Comparison of ENCODE assay signal across 8 mouse cellular contexts in the genomic region with DNA sequence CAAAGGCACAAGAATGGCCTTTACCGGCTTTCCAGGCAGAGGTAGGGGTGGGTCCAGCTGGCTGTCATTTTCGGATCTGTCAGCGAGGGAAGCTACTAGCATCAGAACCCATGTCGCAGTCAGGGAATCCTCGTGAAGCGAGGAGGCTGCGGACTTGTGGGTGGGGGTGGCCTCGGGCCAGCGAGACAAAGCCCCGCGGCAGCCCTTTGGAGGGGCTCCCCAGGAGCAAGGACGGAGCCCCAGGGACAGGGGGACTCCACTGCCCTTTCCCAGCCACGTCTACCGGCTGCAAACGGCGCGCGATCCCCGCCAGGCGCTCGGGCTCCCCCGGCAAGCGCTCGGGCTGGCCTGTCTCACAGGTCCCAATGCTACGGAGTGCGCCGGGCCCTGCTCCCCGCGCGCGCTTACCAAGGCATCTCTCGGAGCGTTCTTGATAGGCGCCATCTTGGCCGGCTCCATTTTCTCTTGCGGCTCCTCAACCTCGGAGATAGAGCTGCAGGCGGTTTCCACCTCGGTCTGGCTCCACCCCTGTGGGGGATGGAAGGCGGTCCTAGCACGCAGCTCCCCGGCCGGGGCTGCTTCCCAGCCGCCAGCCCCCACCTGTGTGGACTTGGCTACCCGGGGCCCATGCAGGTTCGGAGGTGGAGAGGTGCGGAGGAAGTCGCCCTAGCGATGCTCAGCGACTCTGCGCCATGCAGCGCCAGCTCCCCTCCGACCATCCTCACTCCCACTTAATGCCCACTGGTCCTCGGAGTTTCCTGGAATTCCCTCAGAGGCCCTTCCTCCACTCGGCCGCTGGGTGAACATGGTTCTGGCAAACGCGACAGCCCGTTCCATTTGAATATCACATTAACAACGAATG. TPM values are rescaled to one million over a fixed set of nuclear protein-coding genes. Genes with fewer than 3 reads are reported as not detected.
DNase-seq lines count a peak whose midpoint lies in the region; ATAC-seq and TF ChIP-seq lines count a peak whose summit lies in the region.

No protein-coding gene starts in this region.

- peak overlapping the region; percentile 82 for H3K9ac ChIP-seq in hindbrain, postnatal 0 days (replicated peaks; ENCODE audit: low read length)

- H3K27me3 ChIP-seq in hindbrain, postnatal 0 days (ENCODE audit: insufficient read depth, low read length): no peaks in the 10 kb centered on the region

- DNase-seq in ZHBTc4 (ENCODE audit: low read depth, low spot score): peak; percentile 81
- DNase-seq in cerebellum, postnatal 4 days (ENCODE audit: low spot score in 2 of 2): peak; percentile 25 to 61
- peak; percentile 76 for DNase-seq in gastrocnemius, adult 2 months
- DNase-seq in hindbrain, postnatal 0 days (ENCODE audit: low spot score): peak; percentile 80
- DNase-seq in left cerebral cortex, adult 2 months (ENCODE audit: extremely low spot score in 1 of 2, low spot score in 2 of 2): peak; percentile 73 to 76
- DNase-seq in right cerebral cortex, adult 18-20 months: peak; percentile 83
- DNase-seq in urinary bladder, adult 2 months (ENCODE audit: low spot score): peak; percentile 45

- WGBS in hindbrain, postnatal 0 days: 32% methylated on average over 48 of the region's 60 CpGs
- WGBS in macrophage (ENCODE audit: missing documents): 28% methylated on average over 50 of the region's 60 CpGs

- H3K79me2 ChIP-seq in macrophage (ENCODE audit: inconsistent target): no peaks in the 10 kb centered on the region

- no peaks in the 10 kb centered on the region for H3K9me3 ChIP-seq in hindbrain, postnatal 0 days (ENCODE audit: low read length)

- H3K4me2 ChIP-seq in hindbrain, postnatal 0 days (ENCODE audit: low read depth, low read length): peak overlapping the region; percentile 54

- peak overlapping the region; percentile 72 for H3K4me3 ChIP-seq in gastrocnemius, adult 2 months
- H3K4me3 ChIP-seq in hindbrain, postnatal 0 days (ENCODE audit: low read length): peak overlapping the region; percentile 57
- H3K4me3 ChIP-seq in left cerebral cortex, adult 2 months: peak overlapping the region; percentile 66
- peak overlapping the region; percentile 22 for H3K4me3 ChIP-seq in macrophage (ENCODE audit: inconsistent target)

- H3K4me1 ChIP-seq in hindbrain, postnatal 0 days (ENCODE audit: insufficient read depth, low read length): no peaks in the 10 kb centered on the region

- H3K36me3 ChIP-seq in hindbrain, postnatal 0 days (ENCODE audit: insufficient read depth, low read length): no peaks in the 10 kb centered on the region
- H3K36me3 ChIP-seq in macrophage (ENCODE audit: inconsistent target): no peaks in the 10 kb centered on the region

- TF ChIP-seq CTCF in gastrocnemius, adult 2 months (IDR thresholded peaks at IDR 0.05): no peak
- TF ChIP-seq CTCF in hindbrain, postnatal 0 days (IDR thresholded peaks at IDR 0.05; ENCODE audit: low read depth): peak; percentile 37
- TF ChIP-seq CTCF in left cerebral cortex, adult 2 months (IDR thresholded peaks at IDR 0.05): peak; percentile 9; the same call in 1 of the 2 replicates

- peak overlapping the region; percentile 87 for H3K27ac ChIP-seq in gastrocnemius, adult 2 months
- peak overlapping the region; percentile 89 for H3K27ac ChIP-seq in hindbrain, postnatal 0 days
- H3K27ac ChIP-seq in left cerebral cortex, adult 2 months: peak overlapping the region; percentile 92
- no peak overlapping the region for H3K27ac ChIP-seq in macrophage

- peak; percentile 96 for ATAC-seq in hindbrain, postnatal 0 days

- intact Hi-C loops in gastrocnemius, adult 2 months (cut with DNase I): no loop called here
- intact Hi-C loops in left cerebral cortex, adult 2 months (cut with DNase I): no loop called here

RNA-seq across cellular contexts. Expression of gene Taf9b, which starts 1.6 kb away (rescaled TPM):
- 1 to 10 TPM; 8.2 to 8.4 TPM for total RNA-seq in gastrocnemius, adult 2 months (2021)
- 16.3 and 20.9 TPM in 2 replicates for total RNA-seq in hindbrain, postnatal 0 days (2014; rRNA removed)
- polyA plus RNA-seq in hindbrain, postnatal 0 days (2015; fragmentation: Nextera tagmentation; extraction: Ambion mirVana): 24.1 and 24.4 TPM in 2 replicates
- total RNA-seq in left cerebral cortex, adult 2 months (2021): 10 to 100 TPM; 21.5 to 22.4 TPM
- total RNA-seq in macrophage (2018; cell fraction: chromatin; rRNA removed): 1 to 10 TPM in 8 of 26 experiments, under 1 TPM in 13, not detected in 5; 0.30 to 2.9 (median 0.79) TPM
- 10 to 100 TPM in 12 of 26 experiments, 1 to 10 TPM in 14; 5.5 to 14.7 (median 9.1) TPM for total RNA-seq in macrophage (2018; cell fraction: cytosol; rRNA removed)
- 1 to 10 TPM in 24 of 26 experiments, under 1 TPM in 2; 0.76 to 7.2 (median 2.1) TPM for total RNA-seq in macrophage (2018; cell fraction: nucleus; rRNA removed)
- 11.9 to 22.7 TPM (median 13.2 TPM) in 3 replicates for polyA plus RNA-seq in macrophage (2018)
- 18.8 and 20.2 TPM in 2 replicates for polyA plus RNA-seq in urinary bladder, adult 2 months (2012; rRNA removed)

RNA-seq across cellular contexts. Expression of gene Pgk1, which starts 32.5 kb away (rescaled TPM):
- total RNA-seq in gastrocnemius, adult 2 months (2021): 1,000 to 10,000 TPM in 1 of 2 experiments, 100 to 1,000 TPM in 1; 915 to 1,167 TPM
- 246 and 254 TPM in 2 replicates for total RNA-seq in hindbrain, postnatal 0 days (2014; rRNA removed)
- 302 and 312 TPM in 2 replicates for polyA plus RNA-seq in hindbrain, postnatal 0 days (2015; fragmentation: Nextera tagmentation; extraction: Ambion mirVana)
- total RNA-seq in left cerebral cortex, adult 2 months (2021): 100 to 1,000 TPM; 408 to 481 TPM
- total RNA-seq in macrophage (2018; cell fraction: chromatin; rRNA removed): 10 to 100 TPM; 10.9 to 46.8 (median 20.4) TPM
- total RNA-seq in macrophage (2018; cell fraction: cytosol; rRNA removed): 100 to 1,000 TPM; 184 to 321 (median 261) TPM
- total RNA-seq in macrophage (2018; cell fraction: nucleus; rRNA removed): 100 to 1,000 TPM in 9 of 26 experiments, 10 to 100 TPM in 17; 54.4 to 191 (median 92.7) TPM
- 180 to 539 TPM (median 250 TPM) in 3 replicates for polyA plus RNA-seq in macrophage (2018)
- polyA plus RNA-seq in urinary bladder, adult 2 months (2012; rRNA removed): 158 and 166 TPM in 2 replicates

RNA-seq across cellular contexts. Expression of gene Fnd3c2, which starts 35.8 kb away (rescaled TPM):
- not detected for total RNA-seq in gastrocnemius, adult 2 months (2021)
- total RNA-seq in hindbrain, postnatal 0 days (2014; rRNA removed): not detected in 2 replicates
- not detected in 2 replicates for polyA plus RNA-seq in hindbrain, postnatal 0 days (2015; fragmentation: Nextera tagmentation; extraction: Ambion mirVana)
- total RNA-seq in left cerebral cortex, adult 2 months (2021): not detected
- total RNA-seq in macrophage (2018; cell fraction: chromatin; rRNA removed): not detected
- total RNA-seq in macrophage (2018; cell fraction: cytosol; rRNA removed): not detected
- not detected for total RNA-seq in macrophage (2018; cell fraction: nucleus; rRNA removed)
- polyA plus RNA-seq in macrophage (2018): not detected in 3 replicates
- polyA plus RNA-seq in urinary bladder, adult 2 months (2012; rRNA removed): not detected in 2 replicates

Comparison
In these comparisons a context has a peak if more than half of its experiments do, and no peak if none do; other contexts are left out.
1. H3K4me3 ChIP-seq: peak in every context shown above with its lines; median percentile 72 in gastrocnemius, adult 2 months; 66 in left cerebral cortex, adult 2 months; 57 in hindbrain, postnatal 0 days; 22 in macrophage.